Mouse (Mus musculus) small intestine, adult 10 weeks (tissue): Measurements from ENCODE around the gene Taf13. TPM values are rescaled to one million over a fixed set of nuclear protein-coding genes. Genes with fewer than 3 reads are reported as not detected.

Experiments
- polyA plus RNA-seq: library from polyadenylated mRNA; stranded (reverse); fragments of 350-450 nt; fragmentation: Illumina TruSeq; extraction: RNeasy Lipid Tissue Mini Kit (QIAGEN cat#74804); gene quantifications from one replicate; pipeline ENCODE4 v1.2.3, GENCODE M21; 2014; ENCODE audit warnings: low replicate concordance

Gene Taf13
- 79.9 TPM for polyA plus RNA-seq

DNA sequence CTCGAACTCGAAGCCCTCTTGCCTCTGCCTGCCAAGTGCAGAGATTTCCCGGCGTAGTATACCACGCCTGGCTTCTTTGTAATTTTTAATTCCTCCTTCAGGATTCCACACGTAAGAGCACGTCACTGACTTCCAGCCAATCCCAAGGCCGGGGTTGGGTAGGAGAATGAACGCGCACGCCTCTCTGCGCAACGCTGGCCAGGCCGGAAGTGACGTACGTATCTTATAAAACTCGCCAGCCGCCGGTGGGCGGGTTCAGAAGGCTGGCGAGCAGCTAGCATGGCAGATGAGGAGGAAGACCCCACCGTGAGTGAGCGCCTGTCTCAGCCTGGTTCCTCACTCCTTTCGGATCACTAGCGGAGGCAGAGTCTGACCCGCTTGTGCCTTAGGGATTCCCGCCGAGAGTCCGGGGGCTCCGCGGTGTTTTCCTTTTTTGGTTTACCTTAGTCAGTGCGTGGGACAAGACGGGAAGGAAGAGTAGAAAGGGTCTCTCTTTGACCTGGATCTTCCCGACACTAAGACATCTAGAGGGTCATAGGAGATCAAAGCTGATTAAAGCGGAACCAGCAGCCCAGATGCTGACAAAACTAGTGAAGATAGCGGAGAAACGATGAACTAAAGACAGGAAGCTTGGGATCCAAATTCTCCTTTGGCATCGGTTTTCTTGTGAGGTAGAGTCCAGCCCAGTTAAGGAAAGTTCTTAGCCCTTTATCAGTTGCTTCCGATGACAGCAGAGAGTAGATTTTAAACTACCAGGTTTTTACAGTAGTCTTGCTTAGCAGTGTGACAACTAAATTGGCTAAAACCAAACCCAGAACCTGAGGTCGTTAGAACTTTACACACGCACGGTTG lies at the start of gene Taf13:
Gene Taf13, plus strand, starts transcription at position 256 of the 852 bp plus-strand sequence.

GRCm38 (mm10) chr3:108533951-108534350 lies 37.5 kb upstream of the Taf13 start, which contains the start of gene 1700013F07Rik:
Gene 1700013F07Rik, plus strand, starts transcription at chr3:108534150.

GRCm38 (mm10) chr3:108536517-108537260 lies 34.8 kb upstream of the Taf13 start, which contains the start of gene 5330417C22Rik:
Gene 5330417C22Rik, minus strand, starts transcription at chr3:108536536.

GRCm38 (mm10) chr3:108562133-108562730 lies 9.3 kb upstream of the Taf13 start, which contains the start of gene Tmem167b:
Gene Tmem167b, minus strand, starts transcription at chr3:108562466.

GRCm38 (mm10) chr3:108590786-108591529 lies 19.5 kb downstream of the Taf13 start, which contains the start of gene Wdr47:
Gene Wdr47, plus strand, starts transcription at chr3:108591279.

Other genes with a start within 250 kb of the Taf13 start
- gene Mybphl, start 206.8 kb upstream of the Taf13 start, polyA plus RNA-seq: not detected
- gene Psrc1, start 187.9 kb upstream of the Taf13 start, polyA plus RNA-seq: not detected
- 0.15 TPM for gene Celsr2, start 156.1 kb upstream of the Taf13 start, polyA plus RNA-seq
- 6.9 TPM for gene Sars, start 126.5 kb upstream of the Taf13 start, polyA plus RNA-seq
- gene 1700013F07Rik, start 37.5 kb upstream of the Taf13 start, polyA plus RNA-seq: not detected
- 10.1 TPM for gene 5330417C22Rik, start 35.2 kb upstream of the Taf13 start, polyA plus RNA-seq
- gene Tmem167b, start 9.2 kb upstream of the Taf13 start, polyA plus RNA-seq: 72.1 TPM
- gene Wdr47, start 19.6 kb downstream of the Taf13 start, polyA plus RNA-seq: 9.8 TPM
- 32.2 TPM for gene Clcc1, start 82.2 kb downstream of the Taf13 start, polyA plus RNA-seq
- gene Gpsm2, start 150.6 kb downstream of the Taf13 start, polyA plus RNA-seq: 43.4 TPM
- gene Aknad1, start 168.0 kb downstream of the Taf13 start, polyA plus RNA-seq: not detected